Mouse (Mus musculus) bone marrow, adult 2 months (tissue): ENCODE data around the gene Itprid2.

Source experiments
- CTCF ChIP-seq: fragments of 200-500 bp; IDR thresholded peaks from 2 replicates; pipeline ENCODE4 v1.5.1; 2011; ENCODE audit warnings: low read length, control low read depth; ENCODE audit not compliant: control insufficient read depth, insufficient read depth
- POLR2A ChIP-seq: fragments of 200-500 bp; IDR thresholded peaks from 2 replicates; pipeline ENCODE4 v1.6.1; 2011; ENCODE audit warnings: low read depth, mild to moderate bottlenecking, control low read depth, low read length, borderline replicate concordance; ENCODE audit not compliant: control insufficient read depth

DNA sequence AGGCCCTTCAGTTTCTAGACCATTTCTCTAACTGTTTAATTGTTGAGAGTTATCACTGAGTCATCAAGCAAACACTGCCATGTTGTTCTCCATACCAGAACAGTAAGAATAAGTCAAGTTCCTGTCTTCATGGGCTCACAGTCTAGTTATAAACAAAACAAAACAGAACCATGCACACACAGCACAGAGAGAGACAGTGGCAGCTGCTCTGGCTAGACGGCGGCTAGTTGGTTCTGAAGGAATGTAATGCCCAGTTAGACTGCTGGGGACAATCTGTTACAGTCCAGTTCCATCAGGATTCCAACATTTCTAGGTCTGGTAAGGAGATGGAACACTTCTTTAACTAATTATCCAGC is 18.6 kb downstream of the Itprid2 start:
- TF ChIP-seq CTCF (no peak), POLR2A (no peak)
